Mouse (Mus musculus): ENCODE measurements around the gene Hs3st1.

GRCm38 (mm10) chr5:39802110-39802509, 46.8 kb upstream of the Hs3st1 start:
- TF ChIP-seq POLR2A (IDR thresholded peaks at IDR 0.05; ENCODE audit: borderline replicate concordance, insufficient read depth, low read length) (no peak), CTCF (IDR thresholded peaks at IDR 0.05; ENCODE audit: borderline replicate concordance, insufficient read depth, low read depth, low read length) (no peak)

Measured in cerebellum, adult 2 months (tissue).